Mouse (Mus musculus): ENCODE data around the gene Rapgef3. TPM values are rescaled to one million over a fixed set of nuclear protein-coding genes. Genes with fewer than 3 reads are reported as not detected.

The Rapgef3 gene
- total and polyA plus RNA-seq, 3 experiments, result 6.6 to 7.4 TPM; not detected in 1

- H3K36me3 ChIP-seq (ENCODE audit: control insufficient read depth in 1 of 2, insufficient read depth in 2 of 2, low read length in 2 of 2), result peaks cover 0 to 64% of the 10 kb centered on the region in 2 experiments; a peak in 2 of 4 replicates
- no peak overlapping the region for H3K9ac ChIP-seq (ENCODE audit: control insufficient read depth, low read depth, low read length, poor library complexity, severe bottlenecking)
- H3K27ac ChIP-seq (ENCODE audit: control insufficient read depth, low read depth, low read length), result no peak overlapping the region
- no peak for DNase-seq (ENCODE audit: low read depth, low spot score)
- TF ChIP-seq EP300 (IDR thresholded peaks at IDR 0.05; ENCODE audit: low read depth in 1 of 2, low read length in 2 of 2) (no peak), POLR2AphosphoS2 (IDR thresholded peaks at IDR 0.05; ENCODE audit: low read length) (0 out of 2 replicates have a peak, but pooled peaks have one; percentile 2)
- H3K4me3 ChIP-seq (ENCODE audit: control insufficient read depth in 1 of 2, insufficient read depth in 1 of 2, low read depth in 2 of 2, low read length in 2 of 2), result no peak overlapping the region
- H3K9me3 ChIP-seq (replicated peaks; ENCODE audit: insufficient read depth, low read length), result no peaks in the 10 kb centered on the region
- no peaks in the 10 kb centered on the region for H3K79me2 ChIP-seq (ENCODE audit: control insufficient read depth, insufficient read depth, low read length, poor library complexity)
- no peaks in the 10 kb centered on the region for H3K4me1 ChIP-seq (ENCODE audit: control insufficient read depth in 1 of 2, insufficient read depth in 2 of 2, low read length in 2 of 2)
- H3K27me3 ChIP-seq (ENCODE audit: control insufficient read depth in 1 of 2, insufficient read depth in 2 of 2, low read length in 2 of 2), result no peaks in the 10 kb centered on the region
These were observed 34.0 kb upstream of the Rapgef3 start for GRCm38 (mm10) chr15:97801811-97802210.

DNA sequence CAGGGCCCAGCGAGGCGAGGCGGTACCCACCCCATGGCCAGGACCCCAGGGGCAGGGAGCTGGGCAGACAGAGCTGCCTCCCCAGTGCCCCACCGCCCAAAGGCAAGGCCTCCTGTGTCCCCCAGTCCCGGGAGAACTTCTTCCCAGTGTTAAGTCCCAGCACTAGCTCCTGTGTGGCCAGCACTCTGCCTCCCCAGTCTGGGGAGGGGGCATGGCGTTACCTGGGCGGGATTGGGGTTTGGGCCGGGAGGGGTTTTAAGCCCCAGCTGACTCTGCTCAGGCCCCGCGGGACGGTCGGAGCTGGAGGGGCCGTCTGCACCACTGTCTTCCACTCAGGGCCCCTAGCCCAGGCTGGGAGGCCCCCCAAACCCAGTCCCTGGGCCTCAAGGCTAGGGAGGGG, 33.1 kb upstream of the Rapgef3 start:
- H3K79me2 ChIP-seq (ENCODE audit: control insufficient read depth, insufficient read depth, low read length, poor library complexity), result no peaks in the 10 kb centered on the region
- H3K36me3 ChIP-seq (ENCODE audit: control insufficient read depth in 1 of 2, insufficient read depth in 2 of 2, low read length in 2 of 2), result peaks cover 0 to 72% of the 10 kb centered on the region in 2 experiments; a peak in 2 of 4 replicates
- H3K4me3 ChIP-seq (ENCODE audit: control insufficient read depth in 1 of 2, insufficient read depth in 1 of 2, low read depth in 2 of 2, low read length in 2 of 2), result no peak overlapping the region
- TF ChIP-seq GATA1 (IDR thresholded peaks at IDR 0.05; ENCODE audit: low read depth, low read length), result no peak
- no peak for TF ChIP-seq MAZ (IDR thresholded peaks at IDR 0.05; ENCODE audit: low read depth, low read length)
- TF ChIP-seq RCOR1 (IDR thresholded peaks at IDR 0.05; ENCODE audit: low read depth, low read length), result no peak
- TF ChIP-seq UBTF (IDR thresholded peaks at IDR 0.05; ENCODE audit: borderline replicate concordance, insufficient read depth, low read depth, low read length), result no peak
- no peak for TF ChIP-seq ZC3H11A (IDR thresholded peaks at IDR 0.05; ENCODE audit: low read depth, low read length)
- H3K27ac ChIP-seq (ENCODE audit: control insufficient read depth, low read depth, low read length), result no peak overlapping the region
- H3K27me3 ChIP-seq (ENCODE audit: control insufficient read depth in 1 of 2, insufficient read depth in 2 of 2, low read length in 2 of 2), result no peaks in the 10 kb centered on the region
- no peak overlapping the region for H3K9ac ChIP-seq (ENCODE audit: control insufficient read depth, low read depth, low read length, poor library complexity, severe bottlenecking)
- no peak for DNase-seq (ENCODE audit: low read depth, low spot score)
- no peaks in the 10 kb centered on the region for H3K4me1 ChIP-seq (ENCODE audit: control insufficient read depth in 1 of 2, insufficient read depth in 2 of 2, low read length in 2 of 2)
- H3K9me3 ChIP-seq (replicated peaks; ENCODE audit: insufficient read depth, low read length), result no peaks in the 10 kb centered on the region

GRCm38 (mm10) chr15:97799446-97799845, 31.7 kb upstream of the Rapgef3 start:
- no peak overlapping the region for H3K4me3 ChIP-seq (ENCODE audit: control insufficient read depth in 1 of 2, insufficient read depth in 1 of 2, low read depth in 2 of 2, low read length in 2 of 2)
- TF ChIP-seq ZKSCAN1 (IDR thresholded peaks at IDR 0.05; ENCODE audit: low read depth, low read length) (no peak), POLR2A (IDR thresholded peaks at IDR 0.05; ENCODE audit: control insufficient read depth in 1 of 2, insufficient read depth in 1 of 2, low read depth in 1 of 2, low read length in 2 of 2, poor library complexity in 1 of 2) (no peak)
- no peak overlapping the region for H3K27ac ChIP-seq (ENCODE audit: control insufficient read depth, low read depth, low read length)
- no peaks in the 10 kb centered on the region for H3K27me3 ChIP-seq (ENCODE audit: control insufficient read depth in 1 of 2, insufficient read depth in 2 of 2, low read length in 2 of 2)
- H3K36me3 ChIP-seq (ENCODE audit: control insufficient read depth in 1 of 2, insufficient read depth in 2 of 2, low read length in 2 of 2), result peaks cover 0 to 67% of the 10 kb centered on the region in 2 experiments; a peak in 2 of 4 replicates
- H3K79me2 ChIP-seq (ENCODE audit: control insufficient read depth, insufficient read depth, low read length, poor library complexity), result no peaks in the 10 kb centered on the region
- H3K4me1 ChIP-seq (ENCODE audit: control insufficient read depth in 1 of 2, insufficient read depth in 2 of 2, low read length in 2 of 2), result no peaks in the 10 kb centered on the region
- no peak for DNase-seq (ENCODE audit: low read depth, low spot score)
- H3K9ac ChIP-seq (ENCODE audit: control insufficient read depth, low read depth, low read length, poor library complexity, severe bottlenecking), result no peak overlapping the region
- no peaks in the 10 kb centered on the region for H3K9me3 ChIP-seq (replicated peaks; ENCODE audit: insufficient read depth, low read length)

DNA sequence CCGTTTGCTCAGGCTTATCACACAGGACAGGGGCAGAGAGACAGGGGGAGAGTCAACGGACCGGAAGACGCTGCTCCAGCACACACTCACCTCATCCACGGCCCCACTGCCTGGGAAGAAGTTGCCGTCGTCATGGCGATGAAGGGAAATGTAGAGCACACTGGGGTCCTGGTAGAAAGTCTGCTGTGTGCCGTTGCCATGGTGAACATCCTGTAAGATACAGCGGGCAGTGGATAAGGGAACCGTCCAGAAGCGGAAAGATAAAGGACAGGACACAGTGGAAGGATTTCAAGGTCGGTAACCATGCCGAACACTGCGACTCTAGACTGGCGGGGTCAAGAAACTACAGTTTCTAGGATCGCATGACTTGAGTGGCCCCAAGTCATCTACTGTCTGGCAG, 30.4 kb upstream of the Rapgef3 start:
- H3K4me1 ChIP-seq (ENCODE audit: control insufficient read depth in 1 of 2, insufficient read depth in 2 of 2, low read length in 2 of 2), result no peaks in the 10 kb centered on the region
- no peaks in the 10 kb centered on the region for H3K27me3 ChIP-seq (ENCODE audit: control insufficient read depth in 1 of 2, insufficient read depth in 2 of 2, low read length in 2 of 2)
- H3K9me3 ChIP-seq (replicated peaks; ENCODE audit: insufficient read depth, low read length), result no peaks in the 10 kb centered on the region
- H3K36me3 ChIP-seq (ENCODE audit: control insufficient read depth in 1 of 2, insufficient read depth in 2 of 2, low read length in 2 of 2), result peaks cover 0 to 73% of the 10 kb centered on the region in 2 experiments; a peak in 2 of 4 replicates
- TF ChIP-seq ZMIZ1 (IDR thresholded peaks at IDR 0.05; ENCODE audit: low read depth, low read length) (0 out of 2 replicates have a peak, but pooled peaks have one; percentile 3), GABPA (IDR thresholded peaks at IDR 0.05; ENCODE audit: low read depth, low read length) (no peak)
- H3K79me2 ChIP-seq (ENCODE audit: control insufficient read depth, insufficient read depth, low read length, poor library complexity), result no peaks in the 10 kb centered on the region
- no peak overlapping the region for H3K4me3 ChIP-seq (ENCODE audit: control insufficient read depth in 1 of 2, insufficient read depth in 1 of 2, low read depth in 2 of 2, low read length in 2 of 2)
- no peak overlapping the region for H3K9ac ChIP-seq (ENCODE audit: control insufficient read depth, low read depth, low read length, poor library complexity, severe bottlenecking)
- no peak overlapping the region for H3K27ac ChIP-seq (ENCODE audit: control insufficient read depth, low read depth, low read length)
- DNase-seq (ENCODE audit: low read depth, low spot score), result no peak

All from MEL (cell line).